Mouse (Mus musculus) CH12.LX (cell line): Measurements from ENCODE around the gene Slc52a3.

Experiments used
- CHD2 ChIP-seq: IDR thresholded peaks from 2 replicates; pipeline ENCODE4 v1.6.1; 2011; ENCODE audit warnings: low read length, improper control_type of control experiment
- CTCF ChIP-seq, 2 experiments: IDR thresholded peaks in 1 of 2; conservative IDR thresholded peaks in 1 of 2; 2 replicates each; pipeline ENCODE4 v1.5.1; 2011 to 2012; ENCODE audit warnings: low read depth in 2 of 2, low read length in 2 of 2, improper control_type of control experiment in 1 of 2, inconsistent platforms in 1 of 2, mild to moderate bottlenecking in 1 of 2, moderate library complexity in 1 of 2
- HCFC1 ChIP-seq: IDR thresholded peaks from 2 replicates; pipeline ENCODE4 v1.6.1; 2012; ENCODE audit warnings: low read depth, mild to moderate bottlenecking, inconsistent platforms, low read length, improper control_type of control experiment
- MAFK ChIP-seq: IDR thresholded peaks from 2 replicates; pipeline ENCODE4 v1.6.1; 2011; ENCODE audit warnings: low read length, improper control_type of control experiment; ENCODE audit not compliant: insufficient replicate concordance
- MAX ChIP-seq: IDR thresholded peaks from 2 replicates; pipeline ENCODE4 v1.6.1; 2011; ENCODE audit warnings: low read length, improper control_type of control experiment
- MEF2A ChIP-seq: IDR thresholded peaks from 2 replicates; pipeline ENCODE4 v1.6.1; 2014; ENCODE audit warnings: low read depth, mild to moderate bottlenecking, inconsistent platforms, low read length, improper control_type of control experiment, borderline replicate concordance
- MXI1 ChIP-seq: IDR thresholded peaks from 2 replicates; pipeline ENCODE4 v1.6.1; 2011; ENCODE audit warnings: mild to moderate bottlenecking, low read depth, low read length, improper control_type of control experiment
- NELFE ChIP-seq: IDR thresholded peaks from 2 replicates; pipeline ENCODE4 v1.6.1; 2011; ENCODE audit warnings: low read depth, low read length, improper control_type of control experiment
- POLR2AphosphoS2 ChIP-seq: IDR thresholded peaks from 2 replicates; pipeline ENCODE4 v1.6.1; 2011; ENCODE audit warnings: low read depth, low read length, improper control_type of control experiment
- TBP ChIP-seq: conservative IDR thresholded peaks from 2 replicates; pipeline ENCODE4 v1.6.1; 2011; ENCODE audit warnings: low read depth, low read length, improper control_type of control experiment
- TCF12 ChIP-seq: IDR thresholded peaks from 2 replicates; pipeline ENCODE4 v1.6.1; 2014; ENCODE audit warnings: low read depth, mild to moderate bottlenecking, inconsistent platforms, low read length, improper control_type of control experiment
- UBTF ChIP-seq: IDR thresholded peaks from 2 replicates; pipeline ENCODE4 v1.6.1; 2012; ENCODE audit warnings: low read depth, mild to moderate bottlenecking, inconsistent platforms, low read length, improper control_type of control experiment, moderate library complexity

DNA sequence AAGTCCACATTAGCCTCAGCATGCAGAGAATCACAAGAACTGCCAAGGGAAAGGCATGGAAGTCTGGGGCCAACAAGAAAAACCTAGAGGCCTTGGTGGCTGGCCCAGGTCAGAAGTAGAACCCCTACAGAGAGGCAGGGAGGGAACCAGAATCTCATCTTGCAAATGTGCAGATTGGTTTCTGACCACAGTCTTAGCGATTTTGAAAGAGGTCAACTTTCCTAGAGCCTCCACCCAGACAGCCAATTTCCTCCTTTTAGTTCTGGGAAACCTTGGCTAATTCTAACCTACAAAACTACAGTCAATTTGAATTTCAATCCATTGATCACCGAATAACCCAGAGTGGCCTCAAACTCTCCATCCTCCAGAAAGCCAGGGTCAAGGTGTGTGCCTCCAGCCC, 16.4 kb downstream of the Slc52a3 start:
- TF ChIP-seq MAFK = no peak
- no peak for TF ChIP-seq MAX
- TF ChIP-seq UBTF = no peak
- no peak for TF ChIP-seq MXI1
- no peak for TF ChIP-seq CTCF (conservative IDR thresholded peaks at IDR 0.05 in 1 of 2, IDR thresholded peaks at IDR 0.05 in 1 of 2; ENCODE audit: low read depth in 2 of 2, low read length in 2 of 2)
- no peak for TF ChIP-seq POLR2AphosphoS2
- TF ChIP-seq CHD2 = no peak
- TF ChIP-seq TCF12 = no peak
- TF ChIP-seq MEF2A = no peak
- TF ChIP-seq NELFE = no peak
- no peak for TF ChIP-seq TBP
- TF ChIP-seq HCFC1 = no peak
